Mouse (Mus musculus) gastrocnemius, adult 2 months (tissue): ENCODE results near the gene Prkaa2. TPM values are rescaled to one million over a fixed set of nuclear protein-coding genes. Genes with fewer than 3 reads are reported as not detected.

Experiments used
- DNase-seq: peaks from one replicate; pipeline ENCODE4 v3.0.0; 2022
- H3K27ac ChIP-seq: fragments of 200-600 bp; 2 replicates; pipeline ENCODE4 v1.8.1; 2022; ENCODE audit warnings: mild to moderate bottlenecking
- H3K4me3 ChIP-seq: fragments of 200-600 bp; 2 replicates; pipeline ENCODE4 v1.8.1; 2022; ENCODE audit warnings: mild to moderate bottlenecking, moderate library complexity
- CTCF ChIP-seq: fragments of 200-600 bp; IDR thresholded peaks from 2 replicates; pipeline ENCODE4 v1.8.1; 2022; ENCODE audit warnings: antibody characterized with exemption, mild to moderate bottlenecking, moderate library complexity
- intact Hi-C: fragments of 180-260 bp; cut with DNase I; formaldehyde crosslinking; loops from one replicate; pipeline ENCODE4 v1.15.1; 2025
- total RNA-seq, 2 experiments: library from RNA; stranded (reverse); gene quantifications; 2 replicates each; pipeline ENCODE4 v1.2.3; 2021

The Prkaa2 gene
- total RNA-seq, 2 experiments from 2014 or later: 135 to 136 TPM

DNA sequence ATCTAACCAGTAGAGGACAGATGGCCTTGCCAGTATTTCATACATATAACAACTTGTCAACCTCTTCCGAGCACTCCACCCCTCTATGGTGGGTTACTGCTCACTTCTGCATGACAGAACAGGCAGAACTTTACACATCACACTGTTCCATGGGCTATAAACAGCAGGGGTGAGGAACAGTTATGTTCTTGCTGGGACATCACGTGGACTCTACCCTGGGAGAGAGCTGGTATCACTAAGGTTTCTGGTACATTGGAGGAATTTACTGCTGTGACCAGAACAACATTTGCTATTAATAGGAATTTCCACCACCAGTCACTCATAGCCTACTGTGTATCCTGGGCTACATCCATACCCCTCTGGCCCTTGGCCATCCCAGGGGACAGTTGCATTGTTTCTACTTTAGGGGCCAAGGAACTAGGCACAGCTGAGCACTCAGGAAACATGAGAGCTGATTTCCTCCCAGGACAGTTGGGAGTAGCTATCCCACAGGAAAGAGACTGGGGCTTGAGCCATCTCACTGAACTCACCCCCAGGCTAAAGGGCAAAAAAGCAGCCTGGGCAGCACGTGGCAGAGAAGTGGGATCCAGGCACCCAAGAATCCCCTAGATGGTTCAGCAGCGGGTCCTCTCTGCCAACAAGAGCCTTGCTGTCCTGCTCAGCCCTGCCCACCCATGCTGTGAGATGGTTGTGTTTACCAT is 23.8 kb upstream of the Prkaa2 start:
- Histone ChIP-seq H3K27ac (no peak overlapping the region), H3K4me3 (no peak overlapping the region)
- no peak for TF ChIP-seq CTCF
- intact Hi-C loops: no loop called here
- no peak for DNase-seq

DNA sequence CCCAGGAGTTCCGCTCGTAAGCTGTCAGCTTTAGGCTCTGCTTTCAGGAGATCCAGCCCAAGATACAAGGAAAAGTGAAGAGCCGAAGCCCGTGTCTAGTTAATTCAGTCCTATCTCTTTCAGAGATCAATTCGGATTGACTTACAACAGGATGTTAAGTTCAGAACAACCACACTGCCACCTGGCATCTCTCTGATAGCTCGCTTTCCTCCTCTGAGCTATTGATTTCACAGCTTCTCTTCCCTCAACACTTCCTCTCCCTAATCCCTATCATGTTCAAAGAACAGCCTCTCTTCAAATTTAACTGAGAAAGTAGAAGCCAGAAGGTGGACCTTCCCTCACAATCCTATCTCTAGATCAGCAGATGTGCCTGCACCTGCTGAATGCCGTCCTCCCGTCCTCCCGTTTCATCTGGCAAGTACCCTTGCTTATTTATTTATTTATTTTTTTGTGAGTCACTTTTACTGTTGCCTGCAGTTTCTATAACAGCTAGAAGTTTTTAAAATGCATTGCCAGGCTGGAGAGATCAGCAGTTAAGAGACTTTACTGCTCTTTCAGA is 22.1 kb upstream of the Prkaa2 start:
- no peak overlapping the region for H3K27ac ChIP-seq
- no peak overlapping the region for H3K4me3 ChIP-seq
- DNase-seq: no peak
- no peak for TF ChIP-seq CTCF
- intact Hi-C loops: no loop called here

DNA sequence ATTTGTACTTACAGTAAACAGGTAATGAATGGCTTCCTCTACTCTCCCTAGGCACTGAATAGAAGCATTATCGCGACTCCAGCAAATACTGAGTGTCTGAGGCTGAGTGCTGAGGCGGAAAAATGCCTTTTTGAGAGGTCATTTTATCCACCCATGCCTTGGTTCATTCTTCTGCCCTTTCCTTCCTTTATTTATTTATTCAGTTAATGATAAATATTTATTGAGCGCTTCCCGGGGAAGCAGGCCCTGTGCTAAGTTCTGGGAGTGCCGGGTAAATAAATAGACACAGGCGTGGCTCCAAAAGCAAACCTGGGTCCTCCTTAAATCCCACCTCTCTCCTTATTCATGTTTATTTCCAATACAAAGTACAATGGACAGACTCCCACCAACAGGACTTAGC is 19.5 kb upstream of the Prkaa2 start:
- Histone ChIP-seq H3K27ac (no peak overlapping the region), H3K4me3 (no peak overlapping the region)
- intact Hi-C loops: loop anchor here (10.0 kb wide), 1 partner anchor 54 kb away; no protein-coding TSS in a partner anchor
- no peak for DNase-seq
- no peak for TF ChIP-seq CTCF

DNA sequence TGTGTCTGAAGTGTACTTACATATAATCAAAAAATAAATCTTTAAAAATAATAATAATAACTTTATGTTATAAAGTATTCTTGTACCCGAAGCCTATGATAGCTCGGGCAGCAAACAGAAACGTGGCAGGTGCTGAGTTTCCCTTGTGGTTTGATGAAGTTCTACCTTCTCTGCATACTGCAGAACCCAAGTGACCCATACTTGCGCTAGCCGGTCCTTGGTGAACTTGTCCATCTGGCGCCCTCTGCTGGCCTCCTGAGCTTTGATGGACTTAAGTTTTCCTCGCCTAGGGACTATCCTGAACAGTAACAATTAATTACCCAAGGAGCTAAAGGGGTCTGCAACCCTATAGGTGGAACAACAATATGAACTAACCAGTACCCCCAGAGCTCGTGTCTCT is 12.7 kb upstream of the Prkaa2 start:
- Histone ChIP-seq H3K4me3 (no peak overlapping the region), H3K27ac (no peak overlapping the region)
- peak; percentile 73 for TF ChIP-seq CTCF
- peak; percentile 84 for DNase-seq
- intact Hi-C loops: loop anchor here (5.0 to 10.0 kb wide), 3 partner anchors 48 to 210 kb away; partner anchors contain the start of gene Fyb2

DNA sequence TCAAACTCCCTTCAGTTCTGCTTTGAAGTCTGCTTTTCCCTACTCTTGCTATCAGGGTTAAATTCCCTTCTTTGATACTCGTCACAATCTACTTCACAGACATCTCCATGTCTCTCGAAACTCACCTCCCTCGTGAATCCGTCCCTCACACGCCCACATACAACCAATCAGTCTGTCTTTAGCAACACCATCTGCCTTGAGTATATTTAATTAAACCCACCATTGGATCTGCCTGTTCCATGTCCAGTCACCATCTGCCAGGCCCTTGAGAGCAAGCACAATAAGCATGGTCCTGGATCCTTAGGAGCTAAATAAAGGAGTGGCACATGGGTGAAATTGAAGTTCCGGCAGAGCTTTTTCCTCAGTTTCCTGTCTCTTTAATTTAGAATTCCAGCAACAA is 11.4 kb upstream of the Prkaa2 start:
- no peak for TF ChIP-seq CTCF
- DNase-seq: no peak
- no peak overlapping the region for H3K27ac ChIP-seq
- H3K4me3 ChIP-seq: no peak overlapping the region
- intact Hi-C loops: loop anchor here (5.0 to 10.0 kb wide), 3 partner anchors 46 to 209 kb away; partner anchors contain the start of gene Fyb2

DNA sequence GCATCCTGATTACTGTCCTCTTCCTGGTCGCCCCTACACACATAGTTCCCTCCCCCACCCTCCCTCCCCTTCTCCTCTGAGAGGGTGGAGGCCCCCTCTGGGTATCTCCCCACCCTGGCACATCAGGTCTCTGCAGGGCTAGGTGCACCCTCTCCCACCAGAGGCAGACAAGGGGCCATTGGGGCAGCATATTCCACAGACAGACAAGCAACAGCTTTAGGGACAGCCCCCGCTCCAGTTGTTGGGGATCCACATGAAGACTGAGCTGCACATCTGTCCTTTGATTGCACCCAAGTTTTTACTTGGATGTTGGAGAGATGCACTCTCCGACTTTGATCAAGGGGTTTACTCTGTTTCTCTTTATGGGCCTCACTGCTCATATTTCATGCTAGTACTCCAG is 3.8 kb upstream of the Prkaa2 start:
- no peak for DNase-seq
- no peak for TF ChIP-seq CTCF
- intact Hi-C loops: no loop called here
- H3K4me3 ChIP-seq: no peak overlapping the region
- H3K27ac ChIP-seq: peak overlapping the region; percentile 97

DNA sequence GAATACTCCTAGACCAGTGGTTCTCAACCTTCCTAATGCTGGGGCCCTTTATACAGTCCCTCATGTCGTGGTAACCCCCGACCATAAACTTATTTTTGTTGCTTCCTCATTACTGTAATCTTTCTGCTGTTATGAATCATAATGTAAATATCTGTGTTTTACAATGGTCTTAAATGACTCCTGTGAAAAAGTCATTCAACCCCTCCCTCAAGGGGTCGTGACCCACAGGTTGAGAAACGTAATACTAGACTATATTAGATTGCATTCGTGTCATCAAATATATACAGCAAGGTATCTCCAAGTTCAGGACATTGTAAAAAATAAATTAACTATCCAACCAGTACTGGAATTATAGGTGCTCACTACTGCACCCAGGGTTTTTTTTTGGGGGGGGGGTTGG is 3.4 kb upstream of the Prkaa2 start:
- TF ChIP-seq CTCF: no peak
- peak overlapping the region; percentile 97 for H3K27ac ChIP-seq
- intact Hi-C loops: no loop called here
- DNase-seq: no peak
- H3K4me3 ChIP-seq: no peak overlapping the region

DNA sequence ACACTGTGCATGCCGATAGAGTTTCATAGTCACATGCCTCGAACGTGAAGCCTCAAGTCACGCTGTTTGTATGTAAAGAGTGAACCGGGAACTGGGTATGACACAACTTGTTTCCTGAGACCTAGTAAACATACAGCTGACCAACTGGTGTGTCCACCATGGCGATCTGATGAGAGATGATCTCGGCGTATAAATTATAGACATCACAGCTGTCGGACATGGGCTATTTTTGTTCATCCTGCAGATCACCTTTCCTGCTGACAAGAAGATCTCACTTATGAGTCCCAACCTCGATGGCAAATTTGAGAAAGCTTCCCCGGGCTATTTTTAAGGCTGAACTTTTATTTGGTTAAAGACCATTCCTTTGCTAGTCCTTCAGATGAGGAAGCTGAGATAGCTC is 2.1 kb upstream of the Prkaa2 start:
- H3K27ac ChIP-seq: peak overlapping the region; percentile 97
- no peak for TF ChIP-seq CTCF
- peak; percentile 55 for DNase-seq
- intact Hi-C loops: no loop called here
- 0 out of 2 replicates have a peak overlapping the region, but pooled peaks have one; percentile 20 for H3K4me3 ChIP-seq

DNA sequence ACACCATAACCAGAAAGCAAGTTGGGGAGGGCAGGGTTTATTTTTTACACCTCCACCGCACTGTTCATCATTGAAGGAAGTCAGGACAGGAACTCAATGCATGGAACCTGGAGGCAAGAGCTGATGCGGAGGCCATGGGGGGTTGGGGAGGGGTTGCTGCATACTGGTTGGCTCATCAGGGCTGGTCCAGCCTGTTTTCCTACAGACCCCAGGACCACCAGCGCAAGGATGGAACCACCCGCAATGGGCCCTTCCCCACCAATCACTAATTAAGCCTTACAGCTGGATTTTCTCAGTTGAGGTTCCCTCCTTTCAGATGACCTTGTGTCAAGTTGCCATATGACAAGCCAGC is 970 bp upstream of the Prkaa2 start:
- intact Hi-C loops: no loop called here
- no peak for TF ChIP-seq CTCF
- H3K4me3 ChIP-seq: peak overlapping the region; percentile 96
- peak; percentile 31 for DNase-seq
- H3K27ac ChIP-seq: peak overlapping the region; percentile 97

DNA sequence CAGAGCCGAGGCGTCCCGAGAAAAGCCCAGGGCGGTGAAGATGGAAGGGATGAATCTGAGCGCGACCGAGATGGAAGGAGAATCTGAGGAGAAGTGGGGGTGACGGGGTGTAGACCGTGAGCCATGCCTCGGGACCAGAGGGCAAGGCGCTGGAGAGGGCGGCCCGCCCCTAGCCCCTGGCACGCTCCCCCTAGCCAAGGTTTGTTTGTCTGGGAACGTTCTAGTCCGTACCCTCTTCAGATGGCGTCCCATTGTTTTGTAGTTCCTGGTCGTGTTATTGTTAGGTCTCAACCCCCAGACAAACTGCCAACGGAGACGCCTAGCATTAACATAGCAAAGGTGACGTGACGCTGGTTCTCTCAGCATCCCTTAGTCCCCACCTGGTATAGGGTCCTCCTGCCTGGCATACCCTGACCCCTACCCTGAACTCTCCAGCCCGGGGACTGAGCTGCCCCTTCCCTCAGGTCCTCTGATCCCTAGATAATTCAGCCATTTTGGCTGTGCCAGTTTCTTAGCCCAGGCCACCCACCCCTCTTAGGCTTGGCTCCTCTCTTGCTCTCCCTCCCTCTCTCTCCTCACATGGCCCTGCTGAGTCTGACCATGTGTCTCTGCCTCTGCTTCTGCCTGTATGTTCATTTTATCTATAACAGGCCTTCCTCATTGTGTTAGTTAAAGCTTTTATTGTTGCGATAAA is 447 bp upstream of the Prkaa2 start:
- intact Hi-C loops: no loop called here
- H3K4me3 ChIP-seq: peak overlapping the region; percentile 96
- no peak; the same call in 1 of the 2 replicates for TF ChIP-seq CTCF
- H3K27ac ChIP-seq: peak overlapping the region; percentile 97
- peak; percentile 63 for DNase-seq

DNA sequence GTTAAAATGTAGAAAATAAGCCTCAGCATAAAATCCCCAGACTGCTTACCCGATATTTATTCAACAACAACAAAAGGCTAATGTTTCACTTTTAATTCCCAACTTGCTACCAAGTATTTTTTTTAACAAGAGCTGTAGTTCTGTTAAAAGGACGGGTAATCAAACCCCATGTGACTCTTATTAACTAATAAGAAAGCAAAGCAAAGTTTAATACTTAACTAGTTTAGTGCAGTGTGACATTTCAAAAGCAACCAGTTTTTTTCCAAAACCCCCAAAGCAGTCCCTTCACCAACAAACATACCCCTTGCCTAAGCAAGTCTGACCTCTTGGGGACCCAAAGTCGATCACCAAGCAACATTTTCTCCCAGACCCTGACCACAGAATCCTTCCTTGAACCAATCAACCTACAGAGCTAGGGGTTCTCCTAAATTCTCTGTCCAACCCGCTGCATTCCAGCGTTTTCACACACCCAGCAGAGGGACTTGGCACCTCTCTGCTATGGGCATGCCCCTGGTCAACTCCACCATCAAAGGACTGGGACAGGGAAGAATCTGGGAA is 970 bp downstream of the Prkaa2 start:
- Histone ChIP-seq H3K4me3 (peak overlapping the region; percentile 96), H3K27ac (peak overlapping the region; percentile 97)
- no peak for TF ChIP-seq CTCF
- intact Hi-C loops: no loop called here
- DNase-seq: no peak

DNA sequence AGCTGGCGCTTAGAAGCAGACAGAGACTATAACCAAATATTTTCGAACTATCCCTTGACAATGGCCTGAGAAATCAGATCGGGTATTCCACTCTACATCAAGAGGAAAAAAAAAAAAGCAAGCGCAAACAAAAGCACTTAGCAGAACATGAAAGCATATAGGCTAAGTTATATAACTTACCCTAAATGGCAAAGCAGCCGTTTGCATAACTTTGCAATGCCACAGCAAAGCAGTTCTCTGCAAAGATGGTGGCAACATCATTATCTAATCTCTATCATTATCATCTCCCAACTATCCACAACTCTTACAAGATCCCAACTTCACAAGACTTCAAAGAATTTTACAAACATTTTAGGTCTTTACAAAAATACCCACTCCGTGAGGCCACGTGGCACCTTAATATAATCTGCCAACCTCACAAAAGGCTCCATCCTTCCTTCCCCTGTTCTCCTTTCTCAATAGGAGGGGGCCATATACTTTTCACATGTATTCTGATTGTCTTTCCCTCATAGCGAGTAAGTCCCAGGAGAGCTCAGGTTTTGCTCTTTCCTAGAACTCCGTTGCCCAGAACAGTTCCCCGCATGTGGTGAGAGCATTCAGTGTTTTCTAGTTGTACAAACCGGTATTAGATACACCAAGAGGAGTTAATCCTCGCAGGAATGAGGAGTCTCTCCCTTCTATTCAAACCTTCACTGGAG is 1.6 kb downstream of the Prkaa2 start:
- intact Hi-C loops: no loop called here
- H3K27ac ChIP-seq: peak overlapping the region; percentile 97
- DNase-seq: no peak
- H3K4me3 ChIP-seq: peak overlapping the region; percentile 96
- no peak for TF ChIP-seq CTCF
